Mouse (Mus musculus) myocyte (in vitro differentiated cells): ENCODE measurements around the gene Brd3. TPM values are rescaled to one million over a fixed set of nuclear protein-coding genes. Genes with fewer than 3 reads are reported as not detected.

Experiments
- H3K27me3 ChIP-seq: one replicate; pipeline ENCODE4 v1.6.1; 2011; ENCODE audit not compliant: control insufficient read depth, insufficient read depth, insufficient read length
- H3K36me3 ChIP-seq: one replicate; pipeline ENCODE4 v1.6.1; 2011; ENCODE audit not compliant: control insufficient read depth, insufficient read depth
- H3K4me2 ChIP-seq: one replicate; pipeline ENCODE4 v1.6.1; 2011; ENCODE audit warnings: low read depth, control low read depth
- H3K4me3 ChIP-seq: one replicate; pipeline ENCODE4 v1.5.1; 2011; ENCODE audit warnings: mild to moderate bottlenecking, control low read depth, moderate library complexity
- H3K79me2 ChIP-seq: one replicate; pipeline ENCODE4 v1.6.1; 2011; ENCODE audit not compliant: control insufficient read depth, insufficient read depth
- H3ac ChIP-seq: one replicate; pipeline ENCODE4 v1.6.1; 2011; ENCODE audit not compliant: control insufficient read depth, insufficient read length
- CEBPB ChIP-seq: IDR thresholded peaks from 2 replicates; pipeline ENCODE4 v1.6.1; 2011; ENCODE audit warnings: mild to moderate bottlenecking, moderate library complexity; ENCODE audit not compliant: poor library complexity, insufficient read depth, severe bottlenecking
- E2F4 ChIP-seq: IDR thresholded peaks from one replicate; pipeline ENCODE4 v1.6.1; 2011; ENCODE audit warnings: mild to moderate bottlenecking, control low read depth, moderate library complexity; ENCODE audit not compliant: insufficient read depth
- MAX ChIP-seq: IDR thresholded peaks from one replicate; pipeline ENCODE4 v1.6.1; 2011; ENCODE audit warnings: low read depth, mild to moderate bottlenecking, control low read depth
- MYOD1 ChIP-seq, 3 experiments: IDR thresholded peaks; one replicate each; pipeline ENCODE4 v1.6.1; 2011; ENCODE audit warnings: control low read depth in 2 of 3, low read depth in 2 of 3, mild to moderate bottlenecking in 2 of 3, moderate library complexity in 1 of 3; ENCODE audit not compliant: insufficient read length in 2 of 3, control insufficient read depth in 1 of 3
- MYOG ChIP-seq, 3 experiments: IDR thresholded peaks; one replicate each; pipeline ENCODE4 v1.6.1; 2011; ENCODE audit warnings: control low read depth in 2 of 3, low read depth in 2 of 3, mild to moderate bottlenecking in 2 of 3; ENCODE audit not compliant: insufficient read length in 2 of 3, control insufficient read depth in 1 of 3, insufficient read depth in 1 of 3
- POLR2A ChIP-seq: IDR thresholded peaks from one replicate; pipeline ENCODE4 v1.6.1; 2011; ENCODE audit warnings: low read depth, mild to moderate bottlenecking, control low read depth, moderate library complexity; ENCODE audit not compliant: insufficient read length
- POLR2AphosphoS2 ChIP-seq: IDR thresholded peaks from one replicate; pipeline ENCODE4 v1.6.1; 2011; ENCODE audit warnings: low read depth, control low read depth; ENCODE audit not compliant: insufficient read length
- REST ChIP-seq: IDR thresholded peaks from one replicate; pipeline ENCODE4 v1.6.1; 2011; ENCODE audit warnings: mild to moderate bottlenecking, control low read depth, moderate library complexity; ENCODE audit not compliant: insufficient read depth, insufficient read length
- SRF ChIP-seq: IDR thresholded peaks from one replicate; pipeline ENCODE4 v1.6.1; 2011; ENCODE audit warnings: low read depth; ENCODE audit not compliant: control insufficient read depth, insufficient read length
- TCF12 ChIP-seq: IDR thresholded peaks from one replicate; pipeline ENCODE4 v1.6.1; 2011; ENCODE audit warnings: mild to moderate bottlenecking, control low read depth; ENCODE audit not compliant: poor library complexity, insufficient read depth, severe bottlenecking
- TCF3 ChIP-seq: IDR thresholded peaks from one replicate; pipeline ENCODE4 v1.6.1; 2011; ENCODE audit warnings: low read depth, control low read depth; ENCODE audit not compliant: insufficient read length
- USF1 ChIP-seq: IDR thresholded peaks from one replicate; pipeline ENCODE4 v1.6.1; 2011; ENCODE audit warnings: low read depth, mild to moderate bottlenecking, control low read depth, moderate library complexity
- polyA plus RNA-seq: library from polyadenylated mRNA; unstranded; fragments of >200 nt; fragmentation: generic; extraction: Trizol; gene quantifications from one replicate; pipeline ENCODE4 v1.2.1, GENCODE M21; 2012; ENCODE audit warnings: missing spikeins

The Brd3 gene
- polyA plus RNA-seq, 1 experiment = 26.8 TPM

- Histone ChIP-seq H3K4me2 (peak overlapping the region; percentile 71), H3ac (peak overlapping the region; percentile 78)
- TF ChIP-seq POLR2A (peak; percentile 18), REST (no peak), MYOD1 (IDR thresholded peaks at IDR 0.05; ENCODE audit: control insufficient read depth in 1 of 3, insufficient read length in 2 of 3, low read depth in 2 of 3) (peak in 1 of 3 experiments; percentile 34), MYOG (IDR thresholded peaks at IDR 0.05; ENCODE audit: control insufficient read depth in 1 of 3, insufficient read depth in 1 of 3, insufficient read length in 2 of 3, low read depth in 2 of 3) (peak in 2 of 3 experiments; percentile 31 to 61)
Measured at GRCm38 (mm10) chr2:27426406-27426854, 81.0 kb downstream of the Brd3 start.

GRCm38 (mm10) chr2:27425751-27426405, 81.6 kb downstream of the Brd3 start:
- peak overlapping the region; percentile 77 for H3K4me3 ChIP-seq
- peaks cover 48% of the 10 kb centered on the region for H3K79me2 ChIP-seq
- H3K36me3 ChIP-seq = no peaks in the 10 kb centered on the region
- TF ChIP-seq POLR2A = peak; percentile 14
- TF ChIP-seq E2F4 = no peak
- H3K27me3 ChIP-seq = no peaks in the 10 kb centered on the region
- H3K4me2 ChIP-seq = peak overlapping the region; percentile 71
- peak overlapping the region; percentile 78 for H3ac ChIP-seq

More at GRCm38 (mm10) chr2:27426406-27426854, 81.0 kb downstream of the Brd3 start:
- Histone ChIP-seq H3K4me3 (peak overlapping the region; percentile 77), H3K79me2 (peaks cover 42% of the 10 kb centered on the region), H3K36me3 (no peaks in the 10 kb centered on the region), H3K27me3 (no peaks in the 10 kb centered on the region)

DNA sequence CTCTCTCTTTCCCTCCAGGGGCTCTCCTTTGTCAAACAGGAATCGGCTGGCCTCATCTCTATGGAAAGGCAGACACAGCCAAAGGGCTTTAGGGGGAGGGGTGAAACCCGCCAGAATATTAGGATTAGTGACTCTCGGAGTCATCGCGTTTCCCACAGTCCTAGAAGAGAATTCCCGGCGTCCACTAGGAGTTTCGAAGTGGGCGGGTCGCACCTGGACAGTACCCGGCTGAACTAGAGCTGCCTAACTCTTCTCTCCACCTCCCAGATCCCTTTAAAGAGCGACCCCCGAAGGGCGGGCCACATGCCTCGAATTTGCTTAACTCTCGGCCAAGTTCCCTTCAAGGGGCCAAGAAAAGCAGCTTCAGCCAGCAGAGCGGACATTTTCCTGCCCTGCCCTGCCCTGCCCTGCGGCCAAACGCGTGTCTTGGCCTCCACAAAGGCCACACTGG, 82.3 kb downstream of the Brd3 start:
- Histone ChIP-seq H3K79me2 (peaks cover 49% of the 10 kb centered on the region), H3ac (peak overlapping the region; percentile 78), H3K27me3 (no peaks in the 10 kb centered on the region), H3K4me2 (peak overlapping the region; percentile 71), H3K4me3 (peak overlapping the region; percentile 77), H3K36me3 (no peaks in the 10 kb centered on the region)
- no peak for TF ChIP-seq CEBPB
- no peak for TF ChIP-seq TCF3
- TF ChIP-seq REST = no peak
- no peak for TF ChIP-seq POLR2A
- no peak for TF ChIP-seq POLR2AphosphoS2
- no peak for TF ChIP-seq MYOG (IDR thresholded peaks at IDR 0.05; ENCODE audit: control insufficient read depth in 1 of 3, insufficient read depth in 1 of 3, insufficient read length in 2 of 3, low read depth in 2 of 3)
- TF ChIP-seq MAX = no peak
- TF ChIP-seq E2F4 = no peak
- no peak for TF ChIP-seq SRF
- TF ChIP-seq MYOD1 (IDR thresholded peaks at IDR 0.05; ENCODE audit: control insufficient read depth in 1 of 3, insufficient read length in 2 of 3, low read depth in 2 of 3) = no peak
- no peak for TF ChIP-seq TCF12
- TF ChIP-seq USF1 = no peak

DNA sequence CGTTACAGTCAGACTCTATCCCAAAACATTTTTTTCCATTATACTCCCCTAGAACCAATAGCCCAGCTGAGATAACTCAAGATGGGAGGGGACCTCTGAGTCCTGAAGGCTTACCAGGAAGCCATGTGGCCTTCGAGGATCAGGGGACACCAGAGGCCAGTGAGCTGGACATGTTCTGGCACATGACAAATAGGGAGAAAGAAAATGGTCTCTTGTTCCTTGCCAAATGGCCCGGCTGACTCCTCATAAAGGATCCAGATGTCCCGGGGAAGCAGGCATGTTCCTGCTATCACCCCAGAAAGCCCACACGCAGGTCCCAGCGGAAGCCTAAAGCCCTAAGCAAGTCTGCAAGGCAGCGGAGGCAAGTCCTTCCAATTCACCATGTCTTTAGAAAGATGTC, 83.9 kb downstream of the Brd3 start:
- H3K4me3 ChIP-seq = no peak overlapping the region
- H3K36me3 ChIP-seq = no peaks in the 10 kb centered on the region
- H3K27me3 ChIP-seq = no peaks in the 10 kb centered on the region
- TF ChIP-seq TCF3 (no peak), MAX (no peak), POLR2AphosphoS2 (no peak), MYOG (IDR thresholded peaks at IDR 0.05; ENCODE audit: control insufficient read depth in 1 of 3, insufficient read depth in 1 of 3, insufficient read length in 2 of 3, low read depth in 2 of 3) (no peak), USF1 (no peak), TCF12 (no peak), POLR2A (no peak), REST (no peak), CEBPB (no peak)
- H3K4me2 ChIP-seq = no peak overlapping the region
- no peak overlapping the region for H3ac ChIP-seq
- H3K79me2 ChIP-seq = peaks cover 64% of the 10 kb centered on the region

DNA sequence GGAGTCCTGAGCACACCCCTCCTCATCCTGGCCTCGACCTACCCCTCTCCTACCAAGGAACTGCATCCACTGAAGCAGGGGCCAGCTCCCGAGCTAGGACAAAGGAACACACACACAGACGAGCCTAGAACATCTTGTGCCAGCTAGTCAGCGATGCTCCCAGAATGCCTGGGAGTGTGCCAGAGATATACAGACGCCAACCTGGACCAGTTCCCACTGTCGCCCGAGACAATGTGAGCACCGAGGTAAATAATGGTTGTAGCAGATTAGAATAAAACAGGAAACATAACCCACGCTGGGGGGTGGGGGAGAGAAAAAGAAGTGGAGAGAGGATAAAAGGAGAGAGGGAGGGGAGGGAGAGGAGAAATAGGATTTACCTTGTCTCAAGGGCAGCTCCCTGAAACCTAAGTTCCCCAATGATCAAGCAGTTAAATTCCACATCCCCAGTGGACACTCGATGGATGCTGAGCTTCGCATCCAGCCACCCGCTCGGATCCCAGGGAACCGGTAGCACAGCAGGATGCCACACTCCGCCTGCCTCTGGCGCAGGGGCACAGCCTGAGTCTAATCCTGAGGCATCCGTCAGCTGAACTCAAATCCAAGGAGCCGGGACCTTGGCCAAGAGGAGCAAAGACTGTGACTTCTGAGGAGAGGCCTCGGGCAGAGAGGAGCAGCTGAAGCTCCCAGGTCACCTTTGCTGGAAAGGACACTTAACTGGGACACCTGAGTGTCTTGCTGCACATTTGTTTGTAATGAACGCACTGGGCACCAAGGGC, 86.0 kb downstream of the Brd3 start:
- TF ChIP-seq TCF3 (no peak), TCF12 (no peak)
- Histone ChIP-seq H3K79me2 (peaks cover 79% of the 10 kb centered on the region), H3K36me3 (no peaks in the 10 kb centered on the region), H3K4me2 (no peak overlapping the region), H3ac (no peak overlapping the region), H3K27me3 (no peaks in the 10 kb centered on the region), H3K4me3 (no peak overlapping the region)
